Mouse (Mus musculus): ENCODE data around the gene Psmb2. TPM values are rescaled to one million over a fixed set of nuclear protein-coding genes. Genes with fewer than 3 reads are reported as not detected.

Gene Psmb2
- total RNA-seq, 1 experiment from 2014 or later, result 106 TPM

Other genes starting within 250 kb of the Psmb2 start
- 7.5 and 13.1 TPM in 2 replicates for gene Ago3, start 248.1 kb upstream of the Psmb2 start, total RNA-seq (2017)
- gene Ago1, start 209.0 kb upstream of the Psmb2 start, total RNA-seq (2017), result 42.6 and 43.5 TPM in 2 replicates
- 6.3 and 9.4 TPM in 2 replicates for gene Ago4, start 144.2 kb upstream of the Psmb2 start, total RNA-seq (2017)
- 80.7 and 94.8 TPM in 2 replicates for gene Clspn, start 120.7 kb upstream of the Psmb2 start, total RNA-seq (2017)
- 7.6 and 15.5 TPM in 2 replicates for gene 5730409E04Rik, start 67.8 kb upstream of the Psmb2 start, total RNA-seq (2017)
- gene Tfap2e, start 58.6 kb downstream of the Psmb2 start, total RNA-seq (2017), result not detected in 2 replicates
- gene Ncdn, start 75.8 kb downstream of the Psmb2 start, total RNA-seq (2017), result 6.6 and 10.5 TPM in 2 replicates
- gene AU040320, start 75.9 kb downstream of the Psmb2 start, total RNA-seq (2017), result 19.9 and 27.1 TPM in 2 replicates